Mouse (Mus musculus) right cerebral cortex, postnatal 25 days (tissue): ENCODE measurements around the gene Paxip1.

ENCODE experiments used
- DNase-seq: peaks from one replicate; pipeline ENCODE4 v3.0.0; 2022

Paxip1 gene

DNA sequence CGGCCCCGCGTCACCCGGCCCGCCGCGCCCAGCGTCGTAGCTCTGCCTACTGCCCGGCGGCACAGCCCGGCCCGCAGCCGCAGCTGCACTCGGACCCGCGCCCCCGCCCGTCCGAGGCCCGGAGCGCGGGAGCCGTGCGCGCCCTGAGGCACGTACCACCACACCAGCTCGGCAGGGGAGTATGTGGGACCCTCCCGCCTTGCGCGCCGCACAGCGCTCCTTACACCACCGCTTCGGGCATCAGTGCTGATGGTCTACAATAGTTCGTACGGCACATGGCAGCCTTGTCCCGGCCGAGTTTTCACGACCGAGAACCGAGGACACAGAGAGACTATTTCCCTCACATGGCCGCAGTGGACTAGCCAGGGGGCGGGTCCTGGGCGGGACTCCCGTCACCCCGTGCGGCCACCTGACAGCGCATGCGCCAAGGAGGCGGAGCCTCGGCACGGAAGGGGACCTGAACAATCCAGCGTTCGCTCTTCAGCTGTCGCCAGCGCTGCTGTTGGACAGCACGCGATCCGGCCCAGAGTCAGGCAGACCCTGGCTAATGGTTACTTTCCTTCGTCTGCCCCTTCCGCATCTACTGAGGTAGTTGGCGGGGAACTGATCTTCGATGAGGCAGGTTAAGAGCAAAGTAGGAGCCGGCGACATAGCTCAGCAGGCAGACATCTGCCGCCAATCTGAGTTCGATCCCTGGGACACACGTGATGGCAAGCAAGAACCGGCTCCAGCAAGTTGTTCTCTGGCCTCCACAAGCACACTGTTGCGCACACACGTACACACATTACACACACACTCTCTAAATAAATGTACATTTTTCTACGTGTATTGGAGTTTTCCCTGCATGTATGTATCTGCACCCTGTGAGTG lies at the start of gene Paxip1:
Gene Paxip1 (minus strand): TSS at position 389 of the 870 bp plus-strand sequence.
- peak; percentile 96 for DNase-seq

DNA sequence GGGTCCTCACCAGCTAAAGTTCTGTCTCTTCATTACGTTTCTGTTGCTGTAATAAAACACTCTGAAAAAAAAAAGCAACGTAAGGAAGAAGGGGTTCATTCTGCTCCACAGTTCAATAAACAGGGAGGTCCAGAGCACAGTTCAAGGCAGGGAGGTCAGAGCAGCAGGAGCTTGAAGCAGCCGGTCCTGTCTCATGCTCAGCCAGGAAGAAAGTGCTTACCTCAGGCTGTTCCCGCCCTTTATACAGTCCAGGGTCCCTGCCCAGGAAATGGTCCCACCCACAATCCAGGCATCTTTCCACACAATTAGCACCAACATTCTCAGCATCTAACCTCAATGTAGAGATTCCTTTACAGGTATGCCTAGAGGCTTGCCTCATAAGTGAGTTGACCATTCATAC lies 46.6 kb upstream of the Paxip1 start:
- DNase-seq, result no peak

DNA sequence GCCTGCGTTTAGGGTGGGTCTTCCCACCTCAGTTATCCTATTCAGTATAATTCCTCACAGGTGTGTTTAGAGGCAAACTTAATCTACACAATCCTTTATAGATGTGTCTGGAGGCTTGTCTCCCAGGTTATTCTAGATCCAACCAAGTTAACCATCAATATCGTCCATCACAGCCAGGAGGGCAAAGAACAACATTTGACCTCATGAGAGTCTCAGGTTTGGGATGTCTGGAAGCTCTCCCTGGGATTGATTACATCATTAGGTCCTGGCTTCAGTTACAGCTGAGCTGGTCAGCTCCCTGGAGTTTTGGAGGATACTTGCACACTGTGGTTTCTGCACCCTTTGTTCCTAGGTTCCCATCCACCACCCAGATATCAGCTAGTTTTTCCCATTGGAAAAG lies 43.6 kb upstream of the Paxip1 start:
- no peak for DNase-seq

GRCm38 (mm10) chr5:27827971-27828370 lies 36.5 kb upstream of the Paxip1 start:
- no peak for DNase-seq

GRCm38 (mm10) chr5:27821161-27821560 lies 29.7 kb upstream of the Paxip1 start:
- no peak for DNase-seq

DNA sequence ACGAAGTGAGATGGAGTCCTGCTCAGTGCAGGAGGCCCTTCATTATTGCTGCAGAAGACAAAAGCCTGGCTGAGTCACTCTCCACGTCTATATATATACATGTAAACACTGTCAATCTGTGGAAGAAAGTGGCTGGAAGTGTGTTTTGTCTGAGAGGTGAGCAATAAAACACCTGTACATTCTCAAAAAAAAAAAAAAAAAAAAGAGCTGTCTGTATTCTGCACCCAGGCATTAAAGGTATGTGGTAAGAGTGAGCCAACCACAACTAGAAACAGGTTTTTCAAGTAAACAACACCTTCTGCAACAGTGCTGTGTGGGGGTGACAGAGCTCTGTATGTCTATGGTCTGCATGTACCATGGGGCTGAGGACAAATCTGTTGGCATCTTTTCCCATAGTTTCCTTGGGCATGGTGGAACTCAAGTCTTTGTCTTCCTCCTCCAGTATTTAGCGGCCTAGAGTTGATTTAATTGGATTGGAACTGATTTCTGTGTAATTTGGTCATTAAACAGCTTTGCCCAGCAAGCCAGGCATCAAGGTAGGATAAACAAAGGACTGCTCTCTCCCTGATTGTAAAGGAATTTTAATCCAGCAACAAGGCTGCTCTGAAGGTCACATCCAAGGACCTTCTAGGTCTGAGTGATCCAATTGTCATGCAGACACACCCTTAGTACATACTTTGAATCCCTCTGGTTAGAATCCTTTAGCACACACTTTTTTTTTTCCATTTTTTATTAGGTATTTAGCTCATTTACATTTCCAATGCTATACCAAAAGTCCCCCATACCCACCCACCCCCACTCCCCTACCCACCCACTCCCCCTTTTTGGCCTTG lies 27.6 kb upstream of the Paxip1 start:
- no peak for DNase-seq

- DNase-seq, result no peak
These were observed 22.8 kb upstream of the Paxip1 start for GRCm38 (mm10) chr5:27814282-27814681.

DNA sequence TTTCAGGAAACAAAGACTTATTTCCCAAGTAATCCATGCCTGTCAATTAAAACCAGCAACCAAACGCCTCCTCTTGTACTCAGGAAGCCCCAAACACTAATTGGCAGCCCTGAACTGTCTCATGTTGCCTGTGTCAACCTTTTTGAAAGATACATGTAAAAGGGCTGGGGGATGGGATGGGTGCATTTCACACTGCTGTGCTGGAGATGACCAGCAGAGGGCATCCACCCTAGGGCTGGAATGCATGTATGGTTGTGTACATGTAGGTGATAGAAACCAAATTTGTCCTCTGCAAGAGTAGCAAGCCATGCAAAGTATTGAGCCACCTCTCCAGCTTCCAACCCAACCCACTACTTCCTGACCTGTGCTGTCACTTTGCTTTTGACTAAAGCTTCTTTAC lies 2.4 kb upstream of the Paxip1 start:
- peak; percentile 58 for DNase-seq

DNA sequence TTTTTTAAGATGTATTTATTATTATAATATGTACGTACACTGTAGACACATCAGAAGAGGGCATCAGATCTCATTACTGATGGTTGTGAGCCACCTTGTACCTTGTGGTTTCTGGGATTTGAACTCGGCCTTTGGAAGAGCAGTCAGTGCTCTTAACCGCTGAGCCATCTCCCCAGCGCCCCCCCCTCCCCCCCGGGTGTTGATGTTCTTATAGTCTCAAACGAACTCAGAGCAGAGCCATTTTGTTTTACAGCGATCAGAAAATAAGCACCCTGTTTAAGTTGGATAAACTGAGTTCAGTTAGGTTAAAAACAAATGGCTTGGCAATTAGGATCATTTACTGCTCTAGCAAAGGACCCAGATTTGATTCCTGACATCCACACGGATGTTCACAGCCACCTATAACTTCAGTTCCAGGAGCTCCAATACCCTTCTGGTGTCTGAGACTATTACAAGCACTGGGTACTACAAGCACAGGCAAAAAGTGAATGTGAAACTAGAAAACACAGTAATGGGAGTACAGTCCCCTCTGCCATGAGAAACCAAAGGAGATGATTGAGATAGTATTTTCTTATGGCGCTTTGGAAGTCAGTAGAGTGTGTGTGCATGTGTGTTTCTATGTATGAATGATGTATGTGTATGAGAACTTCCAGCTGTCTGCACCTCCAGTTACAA lies 1.2 kb upstream of the Paxip1 start:
- no peak for DNase-seq

- no peak for DNase-seq
These were observed 631 bp upstream of the Paxip1 start for GRCm38 (mm10) chr5:27792173-27792470.

GRCm38 (mm10) chr5:27790910-27791288 lies 592 bp downstream of the Paxip1 start:
- DNase-seq, result peak; percentile 77

- DNase-seq, result no peak
These were observed 1.2 kb downstream of the Paxip1 start for GRCm38 (mm10) chr5:27790086-27790909.

GRCm38 (mm10) chr5:27789586-27789985 lies 1.9 kb downstream of the Paxip1 start:
- no peak for DNase-seq

DNA sequence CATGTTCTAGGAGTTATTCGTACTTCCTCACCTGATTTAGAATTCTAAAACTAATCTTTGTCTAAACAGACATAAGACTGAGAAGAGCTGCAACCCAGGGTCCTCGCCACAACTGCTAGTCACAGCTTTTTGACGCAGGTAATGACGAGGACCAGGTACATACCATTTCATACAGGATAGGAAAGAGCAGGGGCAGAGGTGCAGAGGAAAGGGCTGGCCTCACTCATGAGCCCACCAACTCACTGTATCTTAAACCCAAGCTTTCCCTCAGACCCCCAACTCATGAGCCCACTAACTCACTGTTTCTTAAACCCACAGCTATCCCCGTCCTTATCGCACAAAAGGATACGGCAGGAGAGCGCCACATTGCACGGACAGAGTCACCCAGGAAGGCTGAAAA lies 8.1 kb downstream of the Paxip1 start:
- DNase-seq, result no peak

GRCm38 (mm10) chr5:27767948-27768347 lies 23.5 kb downstream of the Paxip1 start:
- no peak for DNase-seq

DNA sequence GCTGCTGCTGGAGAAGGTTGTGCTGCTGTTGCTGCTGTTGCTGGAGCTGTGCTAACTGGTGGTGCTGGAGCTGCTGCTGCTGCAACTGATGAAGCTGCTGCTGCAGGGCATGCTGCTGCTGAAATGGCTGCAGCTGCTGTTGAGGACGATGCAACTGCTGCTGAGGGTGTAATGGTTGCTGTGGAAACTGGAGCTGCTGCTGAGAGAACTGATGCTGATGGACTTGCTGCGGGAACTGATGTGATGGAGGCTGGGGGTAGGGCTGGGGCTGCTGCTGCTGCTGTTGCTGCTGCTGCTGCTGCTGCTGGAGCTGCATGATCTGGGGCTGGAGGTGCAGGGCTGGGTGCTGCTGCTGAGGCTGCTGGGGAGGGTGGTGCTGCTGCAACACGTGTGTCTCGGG lies 25.7 kb downstream of the Paxip1 start:
- no peak for DNase-seq

DNA sequence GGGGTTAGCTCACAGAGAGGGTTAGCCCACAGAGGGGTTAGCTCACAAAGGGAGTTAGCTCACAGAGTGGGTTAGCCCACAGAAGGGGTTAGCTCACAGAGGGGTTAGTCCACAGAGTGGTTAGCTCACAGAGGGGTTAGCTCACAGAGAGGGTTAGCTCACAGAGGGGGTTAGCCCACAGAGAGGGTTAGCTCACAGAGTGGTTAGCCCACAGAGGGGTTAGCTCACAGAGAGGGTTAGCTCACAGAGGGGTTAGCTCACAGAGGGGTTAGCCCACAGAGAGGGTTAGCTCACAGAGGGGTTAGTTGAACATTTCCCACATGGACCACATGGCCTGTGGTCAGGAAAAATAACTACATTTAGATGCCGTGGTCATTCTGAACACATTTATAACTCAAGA lies 46.5 kb downstream of the Paxip1 start:
- DNase-seq, result no peak

DNA sequence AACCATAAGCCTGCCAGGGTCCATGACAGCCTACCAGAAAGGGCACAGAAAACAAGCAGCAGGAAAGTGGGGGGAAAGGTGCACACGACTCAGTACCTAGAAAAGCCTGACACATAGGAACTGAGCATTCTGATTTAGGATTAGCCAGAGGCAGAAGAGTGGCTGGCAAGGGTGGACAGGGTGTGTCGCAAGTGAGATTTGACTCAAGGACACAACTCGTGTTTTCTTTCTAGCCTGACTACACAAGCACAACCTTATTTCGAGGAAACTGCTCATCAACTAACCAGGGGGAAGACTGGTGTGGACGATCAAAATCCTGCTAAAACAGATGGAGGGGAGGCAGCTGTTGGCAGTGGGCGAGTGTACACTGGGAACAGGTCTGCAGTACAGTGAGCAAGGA lies 52.3 kb downstream of the Paxip1 start:
- DNase-seq, result no peak

- no peak for DNase-seq
These were observed 54.3 kb downstream of the Paxip1 start for GRCm38 (mm10) chr5:27737168-27737567.

- DNase-seq, result peak; percentile 18
These were observed 59.1 kb downstream of the Paxip1 start for GRCm38 (mm10) chr5:27732288-27732868.

GRCm38 (mm10) chr5:27731392-27731791 lies 60.1 kb downstream of the Paxip1 start:
- DNase-seq, result no peak

- DNase-seq, result no peak
These were observed 60.8 kb downstream of the Paxip1 start for GRCm38 (mm10) chr5:27730666-27731065.
